Mouse (Mus musculus): ENCODE data around the gene Dhx34.

DNA sequence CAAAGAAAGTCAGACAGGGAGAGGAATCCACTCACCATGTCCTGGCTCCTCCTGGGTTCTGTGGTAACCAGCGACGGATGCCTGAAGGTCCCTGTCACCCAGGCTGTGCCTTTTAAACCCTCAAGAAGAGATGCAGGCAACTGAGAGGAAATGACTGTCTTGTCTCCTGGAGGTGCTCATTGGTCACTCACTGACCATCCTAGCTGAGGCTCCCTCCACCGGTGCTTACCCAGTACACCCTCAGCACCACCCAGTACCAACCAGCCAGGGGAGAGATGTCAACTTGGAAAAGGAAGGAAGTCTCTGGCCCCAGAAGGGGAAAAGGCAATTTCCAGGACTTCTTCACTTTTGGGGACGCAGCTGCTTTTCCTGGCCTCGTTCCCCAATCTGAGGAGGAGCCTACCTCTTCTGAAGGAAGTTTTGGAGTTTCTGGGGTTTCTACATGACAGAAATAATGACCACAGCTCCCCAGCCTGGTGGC is 37.3 kb upstream of the Dhx34 start, which contains the start of gene C5ar1:
- no peak for TF ChIP-seq RAD21 (IDR thresholded peaks at IDR 0.05; ENCODE audit: low read depth, low read length)
- no peak for TF ChIP-seq TCF12 (IDR thresholded peaks at IDR 0.05; ENCODE audit: low read depth, low read length)
- no peak for TF ChIP-seq EP300 (IDR thresholded peaks at IDR 0.05; ENCODE audit: low read depth in 1 of 2, low read length in 2 of 2)
- TF ChIP-seq MAX (IDR thresholded peaks at IDR 0.05; ENCODE audit: low read length): no peak
- no peak for TF ChIP-seq RCOR1 (IDR thresholded peaks at IDR 0.05; ENCODE audit: low read depth, low read length)
- TF ChIP-seq SIN3A (IDR thresholded peaks at IDR 0.05; ENCODE audit: low read length): no peak
- TF ChIP-seq MXI1 (IDR thresholded peaks at IDR 0.05; ENCODE audit: low read depth, low read length): no peak
- TF ChIP-seq CTCF (IDR thresholded peaks at IDR 0.05 in 2 of 3, conservative IDR thresholded peaks at IDR 0.05 in 1 of 3; ENCODE audit: control insufficient read depth in 1 of 3, insufficient read depth in 1 of 3, low read depth in 2 of 3, low read length in 3 of 3, poor library complexity in 1 of 3, severe bottlenecking in 1 of 3): no peak
- TF ChIP-seq POLR2AphosphoS2 (IDR thresholded peaks at IDR 0.05; ENCODE audit: low read length): no peak
- no peak for TF ChIP-seq CHD1 (IDR thresholded peaks at IDR 0.05; ENCODE audit: low read depth, low read length)

All from MEL (cell line).